17 mouse cellular contexts compared by ENCODE assay signal in genomic region chr8:125777478-125778164, GRCm38 (mm10). TPM values are rescaled to one million over a fixed set of nuclear protein-coding genes. Genes with fewer than 3 reads are reported as not detected.
DNase-seq lines count a peak whose midpoint lies in the region; ATAC-seq lines count a peak whose summit lies in the region.
"Had no signal": no experiment of that assay in that cellular context is flagged by ENCODE, and none has a peak within 500 bp of the region (broad histone marks: within the 10 kb centered on the region; RNA-seq: fewer than 3 reads in every experiment).

No protein-coding gene starts in this region.

- WGBS in lung, embryonic 16.5 days: 34% methylated on average over 12 of the region's 12 CpGs
- WGBS in stomach, embryonic 16.5 days: 48% methylated on average over 12 of the region's 12 CpGs

- H3K9me3 ChIP-seq in lung, embryonic 16.5 days (ENCODE audit: control insufficient read depth, low read length): no peaks in the 10 kb centered on the region
- no peaks in the 10 kb centered on the region for H3K9me3 ChIP-seq in stomach, embryonic 16.5 days (replicated peaks; ENCODE audit: control insufficient read depth, low read length)
- H3K9me3 ChIP-seq: embryonic facial prominence, embryonic 12.5 days; hindbrain, embryonic 15.5 days; midbrain, embryonic 13.5 days had no signal

- no peaks in the 10 kb centered on the region for H3K36me3 ChIP-seq in lung, embryonic 16.5 days (ENCODE audit: control insufficient read depth, insufficient read depth, low read length)
- no peaks in the 10 kb centered on the region for H3K36me3 ChIP-seq in stomach, embryonic 16.5 days (ENCODE audit: control insufficient read depth, insufficient read depth, low read length)
- H3K36me3 ChIP-seq: embryonic facial prominence, embryonic 12.5 days; G1E; hindbrain, embryonic 15.5 days had no signal

- H3K4me3 ChIP-seq in lung, embryonic 16.5 days (ENCODE audit: low read length): no peak overlapping the region
- H3K4me3 ChIP-seq in stomach, embryonic 16.5 days (replicated peaks; ENCODE audit: low read length): no peak overlapping the region
- H3K4me3 ChIP-seq: embryonic facial prominence, embryonic 12.5 days; hindbrain, embryonic 15.5 days; midbrain, embryonic 13.5 days had no signal

- H3K9ac ChIP-seq in lung, embryonic 16.5 days (ENCODE audit: low read length): peak overlapping the region; percentile 4; the same call in 1 of the 2 replicates
- H3K9ac ChIP-seq in stomach, embryonic 16.5 days (ENCODE audit: low read length): no peak overlapping the region
- H3K9ac ChIP-seq: embryonic facial prominence, embryonic 12.5 days; hindbrain, embryonic 15.5 days; midbrain, embryonic 13.5 days had no signal

- DNase-seq in lung, adult 18-20 months: peak; percentile 16 to 46
- DNase-seq in lung, postnatal 14 days: no peak
- no peak for DNase-seq in spleen, adult 12 weeks (ENCODE audit: low spot score)
- DNase-seq in cerebellum, adult 11 months: no peak
- no peak for DNase-seq in right cerebral cortex, postnatal 10 days (ENCODE audit: low spot score in 2 of 2)
- DNase-seq: cerebellum, adult 11-12 months; cerebellum, postnatal 36 days; kidney, adult 11 months had no signal

- H3K27ac ChIP-seq in lung, embryonic 16.5 days (ENCODE audit: low read length): peak overlapping the region; percentile 22; the same call in 1 of the 2 replicates
- peak overlapping the region; percentile 49; the same call in 1 of the 2 replicates for H3K27ac ChIP-seq in stomach, embryonic 16.5 days (ENCODE audit: low read length)
- H3K27ac ChIP-seq: embryonic facial prominence, embryonic 12.5 days; hindbrain, embryonic 15.5 days; macrophage; midbrain, embryonic 13.5 days had no signal

- H3K4me1 ChIP-seq in lung, embryonic 16.5 days (replicated peaks; ENCODE audit: control insufficient read depth, insufficient read depth, low read length): peaks cover 6% of the 10 kb centered on the region
- 0 out of 2 replicates have a peak, but pooled peaks cover 5% of the 10 kb centered on the region for H3K4me1 ChIP-seq in stomach, embryonic 16.5 days (ENCODE audit: control insufficient read depth, insufficient read depth, low read length)
- H3K4me1 ChIP-seq: hindbrain, embryonic 15.5 days had no signal

- peak; percentile 8 to 29; a peak in 1 of 4 replicates for ATAC-seq in hematopoietic stem cell, adult 5-6 weeks (replicated peaks in 1 of 2; ENCODE audit: insufficient read depth in 1 of 2, low FRiP score in 2 of 2, low TSS enrichment in 1 of 2, low read depth in 1 of 2, poor library complexity in 2 of 2, severe bottlenecking in 2 of 2)
- ATAC-seq in lung, embryonic 16.5 days (ENCODE audit: low read depth): peak; percentile 34; the same call in 1 of the 2 replicates
- no peak for ATAC-seq in stomach, embryonic 16.5 days (ENCODE audit: insufficient read depth, low FRiP score)
- ATAC-seq: forebrain, embryonic 16.5 days; midbrain, embryonic 13.5 days had no signal

- H3K4me2 ChIP-seq in lung, embryonic 16.5 days (ENCODE audit: low read depth, low read length): no peak overlapping the region
- H3K4me2 ChIP-seq in stomach, embryonic 16.5 days (ENCODE audit: low read depth, low read length): no peak overlapping the region
- H3K4me2 ChIP-seq: embryonic facial prominence, embryonic 12.5 days; hindbrain, embryonic 15.5 days; midbrain, embryonic 13.5 days had no signal

- H3K27me3 ChIP-seq in lung, embryonic 16.5 days (ENCODE audit: control insufficient read depth, insufficient read depth, low read depth, low read length): no peaks in the 10 kb centered on the region
- no peaks in the 10 kb centered on the region for H3K27me3 ChIP-seq in stomach, embryonic 16.5 days (ENCODE audit: control insufficient read depth, insufficient read depth, low read length)
- H3K27me3 ChIP-seq: embryonic facial prominence, embryonic 12.5 days; hindbrain, embryonic 15.5 days; midbrain, embryonic 13.5 days had no signal

RNA-seq across cellular contexts. Expression of gene Ntpcr, which starts 47.9 kb away (rescaled TPM):
- 26.7 and 31.9 TPM in 2 replicates for total RNA-seq in hematopoietic stem cell, adult 5-6 weeks (2017)
- polyA plus RNA-seq in lung, embryonic 16.5 days (2015; fragmentation: Nextera tagmentation; extraction: Ambion mirVana): 31.4 and 35.5 TPM in 2 replicates
- polyA plus RNA-seq in stomach, embryonic 16.5 days (2015; fragmentation: Nextera tagmentation; extraction: Ambion mirVana): 31.0 and 31.3 TPM in 2 replicates
- total RNA-seq: G1E had no signal
- polyA plus RNA-seq: G1E had no signal

Comparison
In these comparisons a context has a peak if more than half of its experiments do, and no peak if none do; other contexts are left out.
1. DNase-seq: peak in lung, adult 18-20 months (2 of 2); none in lung, postnatal 14 days (single experiment), spleen, adult 12 weeks (single experiment), cerebellum, adult 11 months (single experiment) and right cerebral cortex, postnatal 10 days (0 of 2).